Mouse (Mus musculus) T-cell, adult 66 days (primary cell): Measurements from ENCODE around the gene Pum3. TPM values are rescaled to one million over a fixed set of nuclear protein-coding genes. Genes with fewer than 3 reads are reported as not detected.

ENCODE experiments used
- total RNA-seq, 2 experiments: library from RNA; stranded (reverse); gene quantifications; 3 replicates in 1 of 2; 4 replicates in 1 of 2; pipeline ENCODE4 v1.2.4; 2023

Pum3 gene
- 100 to 1,000 TPM; 102 to 112 TPM for total RNA-seq

DNA sequence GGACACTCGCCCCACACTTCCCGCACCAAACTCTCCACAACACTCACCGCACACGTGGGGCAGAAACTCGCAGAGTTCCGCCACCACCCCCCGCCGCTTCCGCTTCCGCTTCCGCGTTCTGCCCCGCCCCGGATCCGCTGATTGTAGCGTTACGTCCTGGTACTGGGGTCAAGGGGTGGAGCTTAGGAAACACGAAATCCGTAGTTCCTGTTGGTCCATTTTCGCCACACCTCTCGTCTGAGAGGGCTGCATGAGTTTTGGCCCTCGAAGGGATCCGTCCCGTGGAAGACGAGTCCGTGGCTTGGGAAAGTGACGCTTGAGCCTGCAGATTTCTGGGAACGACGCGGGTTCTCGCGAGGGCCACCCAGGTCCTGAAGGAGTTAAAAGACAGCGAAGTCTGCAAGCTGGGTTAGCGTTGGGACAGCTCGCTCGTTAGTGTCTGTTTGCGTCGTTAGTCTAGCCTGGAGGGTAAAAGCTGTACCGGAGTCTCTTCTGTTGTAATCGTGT is at the start of gene Pum3:
Pum3 (minus strand) TSS at position 81 of the 507 bp plus-strand sequence.

Other genes starting within 250 kb of the Pum3 start
- gene Vldlr, start 213.3 kb downstream of the Pum3 start, total RNA-seq = not detected
- not detected for gene Kcnv2, start 107.2 kb downstream of the Pum3 start, total RNA-seq